Mouse (Mus musculus) cortical plate, adult 2 months (tissue): ENCODE data around the gene Kcnma1.

Experiments used
- CTCF ChIP-seq: fragments of 200-500 bp; IDR thresholded peaks from 2 replicates; pipeline ENCODE4 v1.5.1; 2011; ENCODE audit warnings: mild to moderate bottlenecking, control low read depth, low read length; ENCODE audit not compliant: insufficient read depth; ENCODE audit errors: extremely low read depth
- POLR2A ChIP-seq: fragments of 200-500 bp; IDR thresholded peaks from 2 replicates; pipeline ENCODE4 v1.6.1; 2011; ENCODE audit warnings: mild to moderate bottlenecking, low read length, control low read depth; ENCODE audit not compliant: insufficient read depth; ENCODE audit errors: extremely low read depth

- TF ChIP-seq CTCF = no peak
- TF ChIP-seq POLR2A = no peak
These were observed 521.5 kb downstream of the Kcnma1 start for GRCm38 (mm10) chr14:23492581-23493360.
